Mouse (Mus musculus) hindbrain, embryonic 12.5 days (tissue): ENCODE results near the gene Ncstn. TPM values are rescaled to one million over a fixed set of nuclear protein-coding genes. Genes with fewer than 3 reads are reported as not detected.

Experiments used
- ATAC-seq: fragments of 200-750 bp; cut with Nextera tagmentation; 2 replicates; pipeline ENCODE4 v1.8.0; 2017; ENCODE audit warnings: moderate TSS enrichment; ENCODE audit not compliant: low FRiP score
- H3K27ac ChIP-seq: fragments of 300-500 bp; sonication (generic); 2 replicates; pipeline ENCODE4 v1.5.1; 2016; ENCODE audit warnings: mild to moderate bottlenecking
- H3K27me3 ChIP-seq: fragments of 300-500 bp; sonication (generic); 2 replicates; pipeline ENCODE4 v1.6.1; 2016; ENCODE audit warnings: mild to moderate bottlenecking
- H3K36me3 ChIP-seq: fragments of 300-500 bp; sonication (generic); 2 replicates; pipeline ENCODE4 v1.6.1; 2016; ENCODE audit warnings: mild to moderate bottlenecking
- H3K4me1 ChIP-seq: fragments of 300-500 bp; sonication (generic); 2 replicates; pipeline ENCODE4 v1.6.1; 2016
- H3K4me2 ChIP-seq: fragments of 300-500 bp; sonication (generic); replicated peaks from 2 replicates; pipeline ENCODE4 v1.6.1; 2016; ENCODE audit warnings: mild to moderate bottlenecking
- H3K4me3 ChIP-seq: fragments of 300-500 bp; sonication (generic); 2 replicates; pipeline ENCODE4 v1.5.1; 2016; ENCODE audit warnings: mild to moderate bottlenecking
- H3K9ac ChIP-seq: fragments of 300-500 bp; sonication (generic); 2 replicates; pipeline ENCODE4 v1.6.1; 2016; ENCODE audit warnings: mild to moderate bottlenecking, moderate library complexity
- H3K9me3 ChIP-seq: fragments of 300-500 bp; sonication (generic); replicated peaks from 2 replicates; pipeline ENCODE4 v1.6.1; 2016; ENCODE audit warnings: mild to moderate bottlenecking
- WGBS: fragments of 180-500 bp; shearing (Covaris S2); methylation state at CpG from one replicate; pipeline ENCODE4 v1.1.7; 2016; 5-methylcytosine and 5-hydroxymethylcytosine counted together
- polyA plus RNA-seq: library from polyadenylated mRNA; unstranded; fragments of >200 nt; fragmentation: Nextera tagmentation; extraction: Ambion mirVana; gene quantifications from 2 replicates; pipeline ENCODE4 v1.2.1, GENCODE M21; 2016

Ncstn gene
- polyA plus RNA-seq, 1 experiment from 2014 or later, result 128 TPM

DNA sequence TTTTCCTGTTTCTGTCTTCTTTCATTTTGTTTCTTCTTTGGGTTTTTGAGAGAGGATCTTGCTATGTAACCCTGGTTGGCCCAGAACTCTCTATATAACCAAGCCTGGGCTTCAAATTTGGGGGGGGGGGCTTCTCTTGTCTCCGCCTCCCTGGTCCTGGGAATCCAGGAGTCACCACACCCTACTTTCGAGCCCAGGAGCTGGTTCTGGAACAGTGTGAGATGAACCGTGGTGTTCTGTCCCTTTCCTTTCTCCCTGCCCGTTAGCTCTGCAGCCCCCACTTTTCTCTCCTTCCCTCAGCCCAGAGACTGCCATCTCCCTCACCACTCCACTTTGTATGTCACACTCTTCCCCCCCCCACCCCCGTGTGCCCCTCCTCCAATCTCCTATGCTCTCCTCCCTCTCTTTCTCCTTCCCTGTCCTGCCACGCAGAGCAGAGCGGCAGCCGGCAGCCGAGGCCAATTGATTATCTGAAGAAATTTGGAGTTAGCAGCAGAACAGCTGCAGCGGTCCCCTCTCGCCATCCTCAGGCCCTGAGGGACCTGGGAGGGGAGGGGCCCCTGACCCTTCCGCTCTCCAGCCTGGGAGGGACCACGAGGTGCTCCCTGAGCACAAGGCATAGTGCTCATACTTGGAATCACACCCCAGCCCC lies 33.3 kb downstream of the Ncstn start:
- H3K4me3 ChIP-seq, result no peak overlapping the region
- H3K9me3 ChIP-seq, result no peaks in the 10 kb centered on the region
- no peaks in the 10 kb centered on the region for H3K36me3 ChIP-seq
- H3K9ac ChIP-seq, result peak overlapping the region; percentile 35; the same call in 1 of the 2 replicates
- H3K4me2 ChIP-seq, result peak overlapping the region; percentile 29
- peak overlapping the region; percentile 94 for H3K27ac ChIP-seq
- H3K4me1 ChIP-seq, result peaks cover 46% of the 10 kb centered on the region
- peaks cover 12% of the 10 kb centered on the region; the same call in 1 of the 2 replicates for H3K27me3 ChIP-seq
- 16% methylated on average over 13 of the region's 13 CpGs for WGBS
- ATAC-seq, result peak; percentile 76

- Histone ChIP-seq H3K4me3 (no peak overlapping the region), H3K9ac (peak overlapping the region; percentile 29), H3K4me1 (peaks cover 37% of the 10 kb centered on the region), H3K4me2 (peak overlapping the region; percentile 29), H3K27me3 (peaks cover 10% of the 10 kb centered on the region), H3K36me3 (no peaks in the 10 kb centered on the region), H3K27ac (peak overlapping the region; percentile 94), H3K9me3 (no peaks in the 10 kb centered on the region)
- peak; percentile 86 for ATAC-seq
- WGBS, result 8% methylated on average over 6 of the region's 6 CpGs
Observed at GRCm38 (mm10) chr1:172048241-172048734, 34.3 kb downstream of the Ncstn start.

- 9% methylated on average over 5 of the region's 5 CpGs for WGBS
- H3K4me2 ChIP-seq, result peak overlapping the region; percentile 29
- peaks cover 6% of the 10 kb centered on the region for H3K27me3 ChIP-seq
- no peak for ATAC-seq
- H3K27ac ChIP-seq, result peak overlapping the region; percentile 94
- H3K4me3 ChIP-seq, result no peak overlapping the region
- H3K4me1 ChIP-seq, result peaks cover 28% of the 10 kb centered on the region
- H3K9me3 ChIP-seq, result no peaks in the 10 kb centered on the region
- no peaks in the 10 kb centered on the region for H3K36me3 ChIP-seq
- no peak overlapping the region for H3K9ac ChIP-seq
Observed at GRCm38 (mm10) chr1:172046938-172047337, 35.7 kb downstream of the Ncstn start.

GRCm38 (mm10) chr1:172046410-172046809 lies 36.2 kb downstream of the Ncstn start:
- H3K27me3 ChIP-seq, result peaks cover 6% of the 10 kb centered on the region
- H3K27ac ChIP-seq, result no peak overlapping the region
- H3K4me3 ChIP-seq, result no peak overlapping the region
- H3K36me3 ChIP-seq, result no peaks in the 10 kb centered on the region
- peaks cover 28% of the 10 kb centered on the region for H3K4me1 ChIP-seq
- H3K9ac ChIP-seq, result no peak overlapping the region
- WGBS, result 79% methylated on average over 8 of the region's 8 CpGs
- H3K9me3 ChIP-seq, result no peaks in the 10 kb centered on the region
- no peak for ATAC-seq
- H3K4me2 ChIP-seq, result peak overlapping the region; percentile 29

DNA sequence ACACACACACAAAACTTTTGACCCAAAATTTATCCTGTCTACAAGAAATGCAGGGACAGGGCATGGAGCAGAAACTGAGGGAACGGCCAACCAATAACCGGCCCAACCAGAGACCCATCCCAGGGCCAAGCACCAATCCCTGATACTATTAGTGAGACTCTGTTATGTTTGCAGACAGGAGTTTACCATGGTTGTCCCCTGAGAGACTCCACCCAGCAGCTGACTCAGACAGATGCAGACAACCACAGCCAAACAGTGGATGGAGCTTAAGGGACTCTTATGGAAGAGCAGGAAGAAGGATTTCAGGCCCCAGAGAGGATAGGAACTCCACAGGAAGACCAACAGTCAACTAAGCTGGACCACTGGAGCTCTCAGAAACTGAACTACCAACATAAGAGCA lies 52.7 kb downstream of the Ncstn start:
- no peak for ATAC-seq
- Histone ChIP-seq H3K27me3 (no peaks in the 10 kb centered on the region), H3K4me2 (no peak overlapping the region), H3K4me1 (peaks cover 28% of the 10 kb centered on the region), H3K9ac (no peak overlapping the region), H3K4me3 (no peak overlapping the region), H3K9me3 (no peaks in the 10 kb centered on the region), H3K27ac (no peak overlapping the region), H3K36me3 (no peaks in the 10 kb centered on the region)
- WGBS, result 86% methylated on average over 2 of the region's 2 CpGs

DNA sequence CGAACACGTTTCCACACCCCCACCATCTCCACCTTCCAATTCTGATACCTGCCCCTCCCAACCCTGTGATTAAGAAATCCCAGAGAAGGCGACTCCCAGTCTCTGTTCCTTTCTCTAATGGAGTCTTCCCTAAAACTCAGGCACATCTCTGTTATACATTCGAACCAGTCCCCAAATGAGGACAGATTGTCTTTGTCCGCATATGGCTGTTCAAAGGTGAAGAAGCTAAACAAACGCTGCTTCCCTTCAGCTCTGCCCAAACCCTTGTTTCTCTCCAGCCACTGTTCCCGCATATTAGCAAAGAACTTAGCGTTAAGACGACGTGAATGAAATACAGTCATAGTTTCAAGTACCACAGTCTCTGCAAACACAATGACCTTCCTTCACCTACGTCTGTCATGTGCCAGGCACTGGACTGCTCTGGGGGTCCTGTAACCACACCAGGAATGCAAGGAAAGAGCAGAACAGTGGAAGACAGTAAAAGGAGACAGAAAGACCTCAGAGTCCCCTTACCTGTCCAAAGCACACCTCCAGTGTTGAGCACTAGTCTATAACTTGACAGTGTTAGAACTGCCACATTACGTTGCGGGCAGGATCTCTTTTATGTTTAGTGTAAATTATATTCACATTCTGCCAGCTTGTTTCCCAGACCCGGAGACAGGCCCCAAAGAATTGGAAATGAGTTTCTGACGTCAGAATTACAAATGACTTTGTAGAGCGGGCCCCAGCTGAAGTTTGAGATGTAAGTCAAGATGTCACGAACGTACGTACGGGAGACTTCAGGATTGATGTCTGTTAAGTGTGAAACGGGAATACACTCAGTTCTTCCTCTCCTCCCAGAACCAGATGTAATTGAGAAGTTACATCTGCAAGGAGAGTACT lies 54.0 kb downstream of the Ncstn start, which contains the start of gene Vangl2:
Gene Vangl2, minus strand, starts transcription at position 51 of the 882 bp plus-strand sequence.
- no peaks in the 10 kb centered on the region for H3K9me3 ChIP-seq
- H3K27ac ChIP-seq, result peak within 1 kb of the TSS; percentile 98
- peak within 1 kb of the TSS; percentile 84 for H3K9ac ChIP-seq
- H3K4me2 ChIP-seq, result peak within 1 kb of the TSS; percentile 90
- no peaks in the 10 kb centered on the region for H3K36me3 ChIP-seq
- H3K4me1 ChIP-seq, result peaks cover 41% of the 10 kb centered on the region
- WGBS, result 30% methylated on average over 21 of the region's 21 CpGs
- peak within 1 kb of the TSS; percentile 82 for H3K4me3 ChIP-seq
- no peaks in the 10 kb centered on the region for H3K27me3 ChIP-seq
- no peak for ATAC-seq

- Histone ChIP-seq H3K4me2 (peak overlapping the region; percentile 90), H3K27me3 (no peaks in the 10 kb centered on the region), H3K4me1 (peaks cover 48% of the 10 kb centered on the region), H3K27ac (peak overlapping the region; percentile 98), H3K9me3 (no peaks in the 10 kb centered on the region), H3K9ac (peak overlapping the region; percentile 84), H3K4me3 (peak overlapping the region; percentile 82; the same call in 1 of the 2 replicates), H3K36me3 (no peaks in the 10 kb centered on the region)
- ATAC-seq, result no peak
- WGBS, result 6% methylated on average over 10 of the region's 10 CpGs
Observed at GRCm38 (mm10) chr1:172027809-172028102, 54.8 kb downstream of the Ncstn start.

GRCm38 (mm10) chr1:172027010-172027808 lies 55.4 kb downstream of the Ncstn start:
- H3K4me2 ChIP-seq, result peak overlapping the region; percentile 90
- ATAC-seq, result peak; percentile 86
- H3K36me3 ChIP-seq, result no peaks in the 10 kb centered on the region
- H3K9ac ChIP-seq, result peak overlapping the region; percentile 84
- under 1% methylated on average over 42 of the region's 54 CpGs for WGBS
- peak overlapping the region; percentile 82 for H3K4me3 ChIP-seq
- peaks cover 53% of the 10 kb centered on the region for H3K4me1 ChIP-seq
- peak overlapping the region; percentile 98 for H3K27ac ChIP-seq
- H3K9me3 ChIP-seq, result no peaks in the 10 kb centered on the region
- H3K27me3 ChIP-seq, result no peaks in the 10 kb centered on the region

DNA sequence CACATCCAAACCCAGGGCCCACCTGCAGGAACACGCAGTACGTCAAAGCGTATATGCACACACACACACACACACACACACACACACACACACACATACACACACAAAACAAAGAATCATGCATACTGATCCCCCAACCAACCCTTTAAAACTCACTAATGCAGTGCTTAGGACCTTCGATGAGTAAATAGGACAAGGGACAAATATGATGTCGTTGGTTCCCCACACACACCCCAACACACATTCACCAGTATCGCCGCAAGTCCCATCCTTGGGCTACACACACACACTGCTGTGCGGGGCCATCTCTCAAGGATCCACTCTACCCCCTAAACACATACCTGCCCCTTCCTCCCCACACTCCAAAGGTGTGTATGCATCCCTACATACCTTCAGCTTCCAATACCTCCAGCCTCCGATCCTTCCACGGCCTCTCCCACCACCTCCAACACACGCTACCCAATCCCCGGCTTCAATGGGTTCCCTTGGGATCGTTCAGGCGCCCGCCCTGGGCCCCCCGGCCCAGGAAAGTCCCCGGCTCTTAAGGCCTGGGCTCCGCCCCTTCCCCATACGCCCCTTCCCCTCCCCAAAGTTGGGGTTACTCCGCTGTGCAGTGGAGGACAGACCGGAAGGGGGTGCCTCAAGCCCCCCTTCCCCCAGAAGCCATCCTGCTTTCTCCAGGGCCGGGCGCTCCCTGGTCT lies 56.2 kb downstream of the Ncstn start:
- WGBS, result 2% methylated on average over 23 of the region's 23 CpGs

GRCm38 (mm10) chr1:172025201-172025904 lies 57.2 kb downstream of the Ncstn start:
- no peaks in the 10 kb centered on the region for H3K36me3 ChIP-seq
- H3K4me2 ChIP-seq, result peak overlapping the region; percentile 90
- no peaks in the 10 kb centered on the region for H3K9me3 ChIP-seq
- H3K27me3 ChIP-seq, result no peaks in the 10 kb centered on the region
- H3K4me3 ChIP-seq, result peak overlapping the region; percentile 82
- no peak for ATAC-seq
- H3K9ac ChIP-seq, result peak overlapping the region; percentile 84
- WGBS, result 16% methylated on average over 8 of the region's 8 CpGs
- peak overlapping the region; percentile 98 for H3K27ac ChIP-seq
- peaks cover 70% of the 10 kb centered on the region for H3K4me1 ChIP-seq

More for the DNA sequence above, 56.2 kb downstream of the Ncstn start:
- H3K4me1 ChIP-seq, result peaks cover 62% of the 10 kb centered on the region
- peak overlapping the region; percentile 90 for H3K4me2 ChIP-seq
- H3K9me3 ChIP-seq, result no peaks in the 10 kb centered on the region
- peak overlapping the region; percentile 84 for H3K9ac ChIP-seq
- ATAC-seq, result peak; percentile 62
- H3K27me3 ChIP-seq, result no peaks in the 10 kb centered on the region
- H3K27ac ChIP-seq, result peak overlapping the region; percentile 98
- H3K36me3 ChIP-seq, result no peaks in the 10 kb centered on the region
- peak overlapping the region; percentile 82 for H3K4me3 ChIP-seq
